Mouse (Mus musculus): Measurements from ENCODE around the gene Tmtc2. TPM values are rescaled to one million over a fixed set of nuclear protein-coding genes. Genes with fewer than 3 reads are reported as not detected.

Gene Tmtc2
- polyA plus RNA-seq, 1 experiment: 1.4 TPM

- TF ChIP-seq POLR2A (IDR thresholded peaks at IDR 0.05; ENCODE audit: control insufficient read depth, extremely low read depth, insufficient read depth, low read length, poor library complexity): no peak
- Histone ChIP-seq H3K36me3 (ENCODE audit: control insufficient read depth, insufficient read depth, low read length) (no peaks in the 10 kb centered on the region), H3K4me1 (replicated peaks; ENCODE audit: control insufficient read depth, insufficient read depth, low read length) (no peaks in the 10 kb centered on the region), H3K27me3 (ENCODE audit: control insufficient read depth, insufficient read depth, low read length) (no peaks in the 10 kb centered on the region), H3K27ac (ENCODE audit: control insufficient read depth, insufficient read depth, low read length) (no peak overlapping the region), H3K4me3 (ENCODE audit: control insufficient read depth, insufficient read depth, low read length) (no peak overlapping the region)
- WGBS: 31% methylated on average over 3 of the region's 3 CpGs
- no peak for DNase-seq
Measured at GRCm38 (mm10) chr10:105507982-105508786, 66.1 kb downstream of the Tmtc2 start.

DNA sequence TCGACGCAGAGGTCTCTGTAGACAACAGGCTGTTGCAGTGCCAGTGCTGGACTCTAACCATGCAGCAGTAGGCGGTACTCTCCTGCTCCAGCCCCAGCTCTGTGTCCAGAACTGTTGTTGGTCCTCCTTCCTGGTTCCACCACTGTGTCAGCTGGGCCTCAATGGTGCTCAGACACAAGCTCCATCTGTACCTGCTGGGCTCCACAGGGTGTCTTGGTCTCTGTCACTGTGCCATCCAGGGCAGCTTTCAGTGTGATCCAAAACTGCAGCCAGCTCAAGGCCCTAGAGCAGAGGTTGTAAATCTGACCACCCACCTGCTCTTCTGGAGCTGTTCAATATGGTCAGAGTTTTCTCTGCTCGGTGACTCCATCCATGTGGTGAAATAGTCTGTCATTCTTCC is 68.2 kb downstream of the Tmtc2 start:
- no peaks in the 10 kb centered on the region for H3K36me3 ChIP-seq (ENCODE audit: control insufficient read depth, insufficient read depth, low read length)
- no peaks in the 10 kb centered on the region for H3K4me1 ChIP-seq (replicated peaks; ENCODE audit: control insufficient read depth, insufficient read depth, low read length)
- 91% methylated on average over 4 of the region's 4 CpGs for WGBS
- H3K27me3 ChIP-seq (ENCODE audit: control insufficient read depth, insufficient read depth, low read length): no peaks in the 10 kb centered on the region
- no peak for DNase-seq
- TF ChIP-seq POLR2A (IDR thresholded peaks at IDR 0.05; ENCODE audit: control insufficient read depth, extremely low read depth, insufficient read depth, low read length, poor library complexity) (no peak), CTCF (IDR thresholded peaks at IDR 0.05; ENCODE audit: borderline replicate concordance, control insufficient read depth, extremely low read depth, insufficient read depth, low read length, poor library complexity) (no peak)
- H3K4me3 ChIP-seq (ENCODE audit: control insufficient read depth, insufficient read depth, low read length): no peak overlapping the region
- no peak overlapping the region for H3K27ac ChIP-seq (ENCODE audit: control insufficient read depth, insufficient read depth, low read length)

DNA sequence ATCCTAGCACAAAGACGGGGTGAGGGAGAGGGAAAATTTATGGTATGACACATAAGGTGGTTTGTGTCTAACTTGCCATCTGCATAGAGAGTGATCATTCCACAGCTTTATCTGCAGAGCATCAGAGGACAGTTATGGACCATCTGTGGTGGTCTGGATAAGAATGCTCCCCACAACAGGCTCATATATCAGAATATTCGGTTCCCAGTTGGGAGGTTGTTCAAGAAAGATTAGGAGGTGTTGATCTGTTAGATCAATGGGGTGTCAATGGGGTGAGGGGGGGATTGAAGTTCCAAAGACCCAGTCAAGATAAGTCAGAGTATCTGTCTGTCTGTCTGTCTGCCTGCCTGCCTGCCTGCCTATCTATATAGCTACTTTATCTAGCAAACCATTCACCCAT is 69.8 kb downstream of the Tmtc2 start:
- TF ChIP-seq POLR2A (IDR thresholded peaks at IDR 0.05; ENCODE audit: control insufficient read depth, extremely low read depth, insufficient read depth, low read length, poor library complexity): no peak
- no peak for TF ChIP-seq CTCF (IDR thresholded peaks at IDR 0.05; ENCODE audit: borderline replicate concordance, control insufficient read depth, extremely low read depth, insufficient read depth, low read length, poor library complexity)
- Histone ChIP-seq H3K4me3 (ENCODE audit: control insufficient read depth, insufficient read depth, low read length) (no peak overlapping the region), H3K36me3 (ENCODE audit: control insufficient read depth, insufficient read depth, low read length) (no peaks in the 10 kb centered on the region), H3K4me1 (replicated peaks; ENCODE audit: control insufficient read depth, insufficient read depth, low read length) (no peaks in the 10 kb centered on the region), H3K27ac (ENCODE audit: control insufficient read depth, insufficient read depth, low read length) (no peak overlapping the region), H3K27me3 (ENCODE audit: control insufficient read depth, insufficient read depth, low read length) (no peaks in the 10 kb centered on the region)
- no peak for DNase-seq
- 91% methylated on average over 2 of the region's 2 CpGs for WGBS

- no peaks in the 10 kb centered on the region for H3K4me1 ChIP-seq (replicated peaks; ENCODE audit: control insufficient read depth, insufficient read depth, low read length)
- no peak for DNase-seq
- no peak overlapping the region for H3K4me3 ChIP-seq (ENCODE audit: control insufficient read depth, insufficient read depth, low read length)
- TF ChIP-seq CTCF (IDR thresholded peaks at IDR 0.05; ENCODE audit: borderline replicate concordance, control insufficient read depth, extremely low read depth, insufficient read depth, low read length, poor library complexity) (no peak), POLR2A (IDR thresholded peaks at IDR 0.05; ENCODE audit: control insufficient read depth, extremely low read depth, insufficient read depth, low read length, poor library complexity) (no peak)
- no peaks in the 10 kb centered on the region for H3K27me3 ChIP-seq (ENCODE audit: control insufficient read depth, insufficient read depth, low read length)
- H3K36me3 ChIP-seq (ENCODE audit: control insufficient read depth, insufficient read depth, low read length): no peaks in the 10 kb centered on the region
- 93% methylated on average over 7 of the region's 7 CpGs for WGBS
- H3K27ac ChIP-seq (ENCODE audit: control insufficient read depth, insufficient read depth, low read length): no peak overlapping the region
Measured at GRCm38 (mm10) chr10:105501736-105502135, 72.5 kb downstream of the Tmtc2 start.

DNA sequence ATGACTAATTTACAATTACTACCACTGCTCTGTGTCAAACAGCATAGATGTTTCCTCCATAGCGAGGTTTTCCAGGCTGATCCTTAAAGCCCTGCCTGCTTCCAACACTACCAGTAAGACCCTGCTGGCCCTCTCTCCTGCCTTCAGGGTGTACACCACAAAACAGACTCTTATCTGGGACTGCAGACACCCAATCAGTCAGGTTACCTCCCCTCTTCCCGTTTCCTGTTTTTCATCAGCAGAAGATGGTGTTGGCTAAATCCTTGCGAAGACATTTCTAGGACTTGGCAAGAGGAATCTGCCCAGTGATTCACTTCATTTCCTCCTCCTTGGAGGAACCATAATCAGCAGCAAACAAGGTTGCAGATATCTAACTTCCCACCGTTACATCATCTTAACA is 73.8 kb downstream of the Tmtc2 start:
- TF ChIP-seq CTCF (IDR thresholded peaks at IDR 0.05; ENCODE audit: borderline replicate concordance, control insufficient read depth, extremely low read depth, insufficient read depth, low read length, poor library complexity): no peak
- no peak for TF ChIP-seq POLR2A (IDR thresholded peaks at IDR 0.05; ENCODE audit: control insufficient read depth, extremely low read depth, insufficient read depth, low read length, poor library complexity)
- H3K4me3 ChIP-seq (ENCODE audit: control insufficient read depth, insufficient read depth, low read length): no peak overlapping the region
- no peak for DNase-seq
- H3K36me3 ChIP-seq (ENCODE audit: control insufficient read depth, insufficient read depth, low read length): no peaks in the 10 kb centered on the region
- 65% methylated on average over 4 of the region's 4 CpGs for WGBS
- H3K27me3 ChIP-seq (ENCODE audit: control insufficient read depth, insufficient read depth, low read length): no peaks in the 10 kb centered on the region
- H3K4me1 ChIP-seq (replicated peaks; ENCODE audit: control insufficient read depth, insufficient read depth, low read length): no peaks in the 10 kb centered on the region
- H3K27ac ChIP-seq (ENCODE audit: control insufficient read depth, insufficient read depth, low read length): no peak overlapping the region

GRCm38 (mm10) chr10:105495248-105495647 is 79.0 kb downstream of the Tmtc2 start:
- no peak for DNase-seq
- no peak overlapping the region for H3K27ac ChIP-seq (ENCODE audit: control insufficient read depth, insufficient read depth, low read length)
- TF ChIP-seq CTCF (IDR thresholded peaks at IDR 0.05; ENCODE audit: borderline replicate concordance, control insufficient read depth, extremely low read depth, insufficient read depth, low read length, poor library complexity) (no peak), POLR2A (IDR thresholded peaks at IDR 0.05; ENCODE audit: control insufficient read depth, extremely low read depth, insufficient read depth, low read length, poor library complexity) (no peak)
- no peaks in the 10 kb centered on the region for H3K27me3 ChIP-seq (ENCODE audit: control insufficient read depth, insufficient read depth, low read length)
- WGBS: 55% methylated on average over 6 of the region's 6 CpGs
- no peak overlapping the region for H3K4me3 ChIP-seq (ENCODE audit: control insufficient read depth, insufficient read depth, low read length)
- H3K36me3 ChIP-seq (ENCODE audit: control insufficient read depth, insufficient read depth, low read length): no peaks in the 10 kb centered on the region
- H3K4me1 ChIP-seq (replicated peaks; ENCODE audit: control insufficient read depth, insufficient read depth, low read length): no peaks in the 10 kb centered on the region

- TF ChIP-seq POLR2A (IDR thresholded peaks at IDR 0.05; ENCODE audit: control insufficient read depth, extremely low read depth, insufficient read depth, low read length, poor library complexity) (no peak), CTCF (IDR thresholded peaks at IDR 0.05; ENCODE audit: borderline replicate concordance, control insufficient read depth, extremely low read depth, insufficient read depth, low read length, poor library complexity) (no peak)
- DNase-seq: no peak
- H3K36me3 ChIP-seq (ENCODE audit: control insufficient read depth, insufficient read depth, low read length): no peaks in the 10 kb centered on the region
- no peaks in the 10 kb centered on the region for H3K27me3 ChIP-seq (ENCODE audit: control insufficient read depth, insufficient read depth, low read length)
- WGBS: 97% methylated on average over 4 of the region's 4 CpGs
- no peak overlapping the region for H3K4me3 ChIP-seq (ENCODE audit: control insufficient read depth, insufficient read depth, low read length)
- no peaks in the 10 kb centered on the region for H3K4me1 ChIP-seq (replicated peaks; ENCODE audit: control insufficient read depth, insufficient read depth, low read length)
- H3K27ac ChIP-seq (ENCODE audit: control insufficient read depth, insufficient read depth, low read length): no peak overlapping the region
Measured at GRCm38 (mm10) chr10:105492485-105492884, 81.8 kb downstream of the Tmtc2 start.
